Mouse (Mus musculus) left cerebral cortex, postnatal 10 days (tissue): Measurements from ENCODE around the gene Lrrc59. TPM values are rescaled to one million over a fixed set of nuclear protein-coding genes. Genes with fewer than 3 reads are reported as not detected.

Experiments
- DNase-seq, 2 experiments: peaks; one replicate each; pipeline ENCODE4 v3.0.0; 2021 to 2022; ENCODE audit warnings: low spot score in 2 of 2, mixed read lengths in 1 of 2; ENCODE audit errors: extremely low spot score in 1 of 2
- intact Hi-C: fragments of 180-260 bp; cut with DNase I; formaldehyde crosslinking; loops from one replicate; pipeline ENCODE4 v1.15.1; 2025
- total RNA-seq, 2 experiments: library from RNA; stranded (reverse); gene quantifications; 2 replicates each; pipeline ENCODE4 v1.2.3; 2021

The Lrrc59 gene
- total RNA-seq = 10 to 100 TPM; 91.5 to 94.8 TPM

DNA sequence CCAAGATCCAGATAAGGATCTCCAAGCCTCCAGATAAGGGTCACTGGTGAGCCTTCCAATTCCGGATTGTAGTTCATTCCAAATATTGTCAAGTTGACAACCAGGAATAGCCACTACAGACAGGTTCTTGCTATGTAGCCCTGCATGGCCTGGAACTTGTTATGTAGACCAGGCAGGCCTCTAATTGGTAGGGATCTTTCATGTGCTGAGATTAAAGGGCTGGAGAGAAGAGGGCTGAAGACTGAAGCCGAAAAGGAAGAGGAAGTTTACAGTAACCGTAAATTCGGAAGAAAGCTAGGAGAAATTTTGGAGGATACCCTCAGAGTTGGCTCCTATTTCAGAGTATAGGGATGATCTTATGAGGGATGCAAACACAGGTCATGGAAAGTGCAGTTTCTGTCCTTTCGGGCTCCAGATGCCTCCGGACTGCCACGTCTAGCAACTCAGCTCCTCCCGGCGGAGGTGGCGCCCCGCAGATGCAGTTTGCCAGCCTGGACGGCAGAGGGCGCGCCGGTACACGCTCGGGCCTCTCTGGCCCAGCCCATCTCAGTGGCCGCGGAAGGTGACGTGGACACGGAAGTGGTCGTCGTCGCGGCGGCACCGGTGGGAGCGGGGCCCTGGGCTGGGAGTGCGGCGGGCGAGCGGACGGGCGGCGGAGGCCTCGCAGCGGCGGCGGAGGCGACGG is at the start of gene Lrrc59:
Gene Lrrc59, plus strand, starts transcription at position 569 of the 685 bp plus-strand sequence.
- DNase-seq = peak; percentile 92 to 96
- intact Hi-C loops = no loop called here

DNA sequence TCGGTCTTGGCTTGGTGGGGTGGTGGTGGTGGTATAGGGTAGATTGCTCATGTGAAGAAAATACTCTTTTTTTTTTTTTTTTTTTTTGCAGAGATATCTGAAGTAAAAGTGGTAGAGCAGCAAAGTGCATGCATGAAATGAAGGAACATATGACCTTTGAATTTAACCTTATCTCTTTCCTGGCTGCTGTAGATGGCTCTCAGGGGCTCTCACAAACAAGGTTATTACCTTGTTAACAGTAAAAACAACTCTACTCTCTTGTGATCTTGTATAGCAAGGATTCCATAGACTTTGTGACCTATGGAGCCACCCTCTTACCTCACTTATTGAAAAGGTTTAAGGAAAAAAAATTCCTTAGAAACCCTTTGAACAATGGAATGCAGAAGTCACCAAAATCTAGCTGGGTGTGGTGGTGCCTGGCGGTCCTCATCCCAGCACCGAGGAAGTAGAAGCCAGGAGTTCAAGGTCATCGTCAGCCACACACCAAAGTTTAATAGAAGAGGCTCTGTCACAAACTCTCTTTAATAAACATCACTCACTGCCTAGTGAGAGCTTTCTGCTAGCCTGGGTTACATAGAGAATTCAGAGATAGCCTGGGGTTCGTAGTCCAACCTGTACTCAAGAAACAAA is 49.3 kb upstream of the Lrrc59 start:
- intact Hi-C loops = no loop called here
- DNase-seq = no peak

DNA sequence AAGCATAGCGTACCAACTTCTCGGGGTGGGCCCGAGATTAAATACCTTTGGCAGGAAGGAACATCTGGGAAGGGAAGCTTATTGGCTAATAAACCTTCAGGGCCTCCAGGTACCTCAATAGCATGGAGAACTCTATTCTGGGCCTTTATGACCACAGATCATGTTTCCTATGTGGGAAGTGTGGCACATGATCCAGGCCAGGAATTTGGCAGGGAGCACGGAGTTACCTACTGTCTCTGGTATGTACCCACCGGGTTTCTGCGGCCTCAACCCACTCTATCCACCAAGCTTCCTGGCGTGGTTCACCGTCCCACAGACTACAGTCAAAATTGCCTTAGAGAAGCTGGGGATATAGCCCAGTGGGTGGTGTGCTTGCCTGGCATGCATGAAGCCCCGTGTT is 44.5 kb upstream of the Lrrc59 start:
- no peak for DNase-seq
- intact Hi-C loops = no loop called here

DNA sequence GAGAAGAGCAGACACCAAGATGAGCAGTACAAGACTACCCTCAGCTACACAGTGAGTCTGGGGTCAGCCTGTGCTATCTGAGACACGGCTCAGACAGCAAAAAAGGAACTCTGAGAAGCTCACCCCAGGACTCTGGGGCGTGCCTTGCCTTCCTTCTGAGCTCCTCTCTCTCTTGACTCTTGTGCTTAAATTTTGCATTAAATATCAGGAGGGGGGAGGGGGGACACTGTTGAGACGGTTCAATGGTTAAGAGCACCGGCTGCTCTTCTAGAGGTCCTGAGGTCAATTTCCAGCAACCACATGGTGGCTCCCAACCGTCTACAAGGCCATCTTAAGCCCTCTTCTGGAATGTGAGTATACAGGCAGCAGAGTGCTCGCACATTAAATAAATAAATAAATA is 42.1 kb upstream of the Lrrc59 start:
- intact Hi-C loops = no loop called here
- DNase-seq = no peak

DNA sequence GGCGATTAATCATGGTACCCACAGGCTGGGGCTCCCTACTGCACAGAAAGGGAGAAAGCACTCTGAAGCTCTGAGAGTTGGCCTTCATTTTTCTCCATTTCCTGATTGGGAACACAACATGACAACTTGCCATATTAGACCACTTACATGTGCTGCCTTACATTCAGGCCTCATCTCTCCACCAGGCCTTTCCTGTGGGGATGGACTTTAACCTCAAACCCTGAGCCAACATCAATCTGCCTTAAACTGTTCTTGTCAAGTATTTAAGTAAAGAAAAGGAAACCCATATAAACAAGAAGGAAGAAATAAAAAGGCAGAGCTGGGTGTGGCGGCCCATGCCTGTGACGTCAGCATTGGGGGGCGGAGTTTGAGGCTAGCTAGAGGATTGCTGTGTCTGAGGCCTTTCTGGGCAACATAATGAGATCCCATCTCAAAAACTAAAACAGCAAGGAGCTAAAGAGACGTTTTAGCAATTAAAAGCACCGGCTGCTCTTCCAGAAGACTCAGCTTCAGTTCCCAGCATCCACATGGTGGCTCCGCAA is 33.2 kb upstream of the Lrrc59 start:
- intact Hi-C loops = no loop called here
- peak in 1 of 2 experiments; percentile 31 for DNase-seq

DNA sequence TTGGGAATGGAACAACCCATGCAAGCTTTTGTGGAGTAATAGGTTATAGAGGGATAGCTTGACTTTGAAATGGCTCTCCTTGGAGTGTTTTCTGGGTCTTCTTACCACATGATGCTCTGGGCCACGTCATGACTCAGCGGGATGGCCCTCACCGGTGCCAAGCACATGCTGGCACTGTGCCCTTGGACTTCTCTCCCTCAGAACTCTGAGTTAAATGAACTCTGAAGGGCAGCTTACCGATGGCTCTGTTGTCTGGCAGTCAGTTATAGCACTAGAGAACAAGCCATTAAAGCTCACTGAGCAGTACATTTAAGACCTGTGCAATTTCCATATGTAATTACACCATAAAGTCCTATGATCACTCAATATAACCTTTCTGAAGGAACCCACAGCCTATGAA is 32.2 kb upstream of the Lrrc59 start:
- peak in 1 of 2 experiments; percentile 39 for DNase-seq
- intact Hi-C loops = no loop called here

DNA sequence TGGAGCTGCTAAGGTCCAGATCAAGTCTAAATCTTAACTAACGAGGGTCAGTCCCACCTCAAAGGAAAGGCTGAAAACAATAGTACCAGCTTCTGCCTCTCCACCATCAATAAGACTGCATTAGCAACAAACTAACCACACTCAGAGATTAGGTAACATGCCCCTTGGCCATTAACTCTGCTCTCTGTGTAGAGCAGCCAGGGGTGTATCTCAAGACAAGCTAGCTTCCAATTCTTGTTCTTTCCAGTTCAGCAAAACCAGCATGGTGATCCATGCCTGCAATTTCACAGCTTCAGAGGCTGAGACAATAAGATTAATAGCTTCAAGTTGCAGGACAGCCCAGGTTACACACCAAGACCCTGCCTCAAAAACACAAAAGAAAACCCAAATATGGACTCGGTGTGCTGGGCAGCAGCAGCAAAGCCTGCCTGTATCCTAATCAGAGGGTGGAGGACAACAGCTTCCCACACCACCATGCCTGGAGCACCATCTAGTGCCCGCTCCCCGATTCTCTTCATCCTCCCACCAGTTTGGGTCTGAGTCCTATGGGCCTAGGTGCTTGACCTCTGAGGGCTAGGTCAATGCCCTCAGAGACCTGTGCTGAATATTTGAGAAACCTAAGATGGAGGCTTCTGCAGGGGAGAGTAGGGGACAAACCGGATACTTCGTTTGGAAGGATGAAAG is 31.0 kb upstream of the Lrrc59 start:
- intact Hi-C loops = no loop called here
- no peak for DNase-seq

DNA sequence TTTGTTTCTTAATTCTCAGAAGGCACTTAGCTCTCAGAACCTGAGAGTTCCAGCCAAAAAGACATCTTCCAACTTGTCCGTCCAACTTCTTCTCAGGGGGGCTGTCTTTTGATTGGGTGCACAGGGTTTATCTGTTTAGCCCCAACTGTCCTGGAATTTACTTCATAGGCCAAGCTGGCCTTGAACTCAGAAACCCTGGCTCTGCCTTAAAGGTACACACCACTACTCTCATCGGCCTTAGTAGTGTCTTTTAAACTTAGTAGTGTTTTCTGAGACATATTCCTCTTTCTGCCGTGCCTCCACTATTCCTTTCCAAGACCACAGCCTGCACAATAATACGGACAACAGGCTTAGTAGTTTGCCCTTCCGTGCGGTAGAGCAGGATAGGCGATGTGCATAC is 29.1 kb upstream of the Lrrc59 start:
- intact Hi-C loops = no loop called here
- no peak for DNase-seq

DNA sequence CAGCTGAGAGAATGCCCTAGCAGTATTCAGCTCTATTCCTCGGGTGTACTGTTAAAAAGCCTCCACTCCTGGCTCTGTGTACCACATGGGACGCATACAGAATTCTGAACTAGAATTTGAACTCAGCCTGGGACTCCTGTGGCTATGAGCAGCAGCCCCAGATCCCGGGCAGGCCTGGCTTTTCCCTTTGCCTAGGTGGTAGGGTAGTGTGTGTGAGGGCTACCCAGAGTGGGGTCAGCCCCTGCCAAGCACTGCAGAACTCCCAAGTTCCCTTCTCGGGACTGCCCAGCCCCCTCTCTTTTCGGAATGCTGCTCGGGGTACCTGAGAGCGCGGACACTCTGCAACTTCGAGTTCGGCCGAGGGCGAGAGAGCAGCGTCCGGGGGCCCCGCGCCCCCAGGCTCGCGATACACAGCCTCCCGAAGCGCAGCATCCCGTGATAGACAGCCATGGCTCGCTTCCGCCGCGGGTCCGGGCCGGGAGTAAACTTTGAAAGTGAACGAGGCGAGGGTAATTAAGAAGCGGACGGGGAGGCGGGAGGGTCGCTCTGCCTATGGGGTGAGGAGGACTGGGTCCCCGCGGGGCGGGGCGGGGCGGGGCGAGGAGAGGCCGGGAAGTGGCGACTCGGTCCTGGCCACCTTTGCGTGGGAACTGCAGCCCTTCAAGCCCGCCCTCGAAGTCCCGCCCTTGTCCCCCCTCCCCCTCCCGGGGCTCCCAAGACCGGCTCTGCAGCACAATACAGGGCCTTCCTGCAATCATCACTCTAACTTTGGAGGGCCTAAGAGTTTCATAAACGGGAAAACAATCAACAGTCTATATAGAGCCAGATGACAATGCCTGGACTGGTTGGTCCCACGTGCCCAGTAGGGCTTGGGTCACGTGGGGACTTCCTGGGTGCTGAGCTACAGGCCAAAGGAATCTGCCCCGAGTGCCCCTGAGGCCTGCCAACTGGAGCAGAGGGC is 28.0 kb upstream of the Lrrc59 start, which contains the start of gene Acsf2:
Gene Acsf2, minus strand, starts transcription at position 551 of the 961 bp plus-strand sequence.
- DNase-seq = peak; percentile 17 to 91
- intact Hi-C loops = no loop called here

DNA sequence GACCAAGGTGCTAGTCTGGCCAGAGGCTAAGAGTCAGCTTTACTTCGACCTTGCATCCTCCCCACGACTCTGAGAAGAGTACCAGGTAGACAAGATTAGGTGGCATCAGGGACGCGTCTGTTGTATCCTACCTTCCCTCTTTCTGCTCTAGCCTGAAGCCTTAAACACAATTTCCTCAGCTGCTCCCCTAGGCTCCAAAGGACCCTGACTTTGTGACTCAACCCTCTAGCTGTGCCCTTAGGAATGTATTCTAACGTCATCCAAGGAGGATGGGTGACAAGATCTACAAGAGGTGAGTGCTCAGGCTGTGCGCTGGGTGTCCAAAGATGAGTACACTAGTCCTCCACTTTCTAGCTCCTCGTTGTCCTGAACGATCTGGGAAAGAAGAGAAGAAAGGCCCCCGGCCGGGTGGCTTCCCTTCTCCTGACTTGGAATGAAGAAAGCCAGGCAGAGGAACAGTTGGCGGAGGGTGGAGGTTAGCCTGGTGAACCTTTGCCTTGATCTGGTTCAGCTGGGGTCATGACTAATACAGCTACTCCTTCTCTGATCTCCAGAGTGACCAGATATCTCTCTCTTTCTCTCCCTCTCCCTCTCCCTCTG is 27.1 kb upstream of the Lrrc59 start:
- intact Hi-C loops = no loop called here
- DNase-seq = no peak

DNA sequence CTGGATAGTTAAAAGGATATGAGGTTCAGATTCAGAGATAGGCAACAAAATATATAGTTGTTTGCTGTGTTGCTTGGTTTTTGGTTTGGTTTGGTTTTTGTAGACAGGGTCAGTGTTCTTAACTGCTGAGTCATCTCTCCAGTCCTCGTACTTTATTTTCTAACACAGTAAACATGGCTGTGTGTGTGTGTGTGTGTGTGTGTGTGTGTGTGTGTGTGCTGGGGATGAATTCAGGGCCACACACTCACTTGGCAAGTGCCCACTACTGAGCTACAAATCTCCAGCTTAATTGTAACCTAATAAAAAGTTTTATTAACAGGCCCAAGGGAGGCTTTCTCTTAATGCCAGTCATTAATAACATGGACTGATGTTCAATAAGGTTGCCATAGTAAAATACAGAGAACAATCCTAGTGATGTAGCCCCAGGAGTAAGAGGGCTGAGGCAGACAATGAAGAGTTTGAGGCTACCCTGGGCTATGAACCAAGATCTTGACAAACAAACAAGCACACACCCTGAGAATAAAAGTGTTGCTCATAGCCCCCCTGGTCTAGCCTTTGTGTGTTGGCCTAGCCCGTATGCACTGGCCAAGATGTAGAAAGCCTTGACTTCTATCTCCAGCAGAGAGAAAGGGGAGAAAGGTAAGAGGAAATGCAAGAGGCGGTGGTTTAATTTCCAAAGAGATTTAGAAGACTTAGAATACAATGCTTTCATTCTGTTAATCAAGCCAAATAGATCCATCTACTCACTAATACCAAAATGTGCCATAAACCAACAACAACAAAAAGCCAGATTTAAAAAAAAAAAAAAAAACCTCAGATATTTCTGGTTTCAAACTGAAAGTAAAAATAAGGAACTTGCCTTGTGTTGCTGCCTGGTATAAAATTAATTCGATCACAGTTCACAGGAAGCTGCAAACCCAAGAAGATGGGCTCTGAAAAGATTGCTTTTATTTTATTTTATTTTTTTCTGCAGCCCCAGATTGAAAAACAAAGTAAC is 18.5 kb upstream of the Lrrc59 start:
- DNase-seq = no peak
- intact Hi-C loops = no loop called here

DNA sequence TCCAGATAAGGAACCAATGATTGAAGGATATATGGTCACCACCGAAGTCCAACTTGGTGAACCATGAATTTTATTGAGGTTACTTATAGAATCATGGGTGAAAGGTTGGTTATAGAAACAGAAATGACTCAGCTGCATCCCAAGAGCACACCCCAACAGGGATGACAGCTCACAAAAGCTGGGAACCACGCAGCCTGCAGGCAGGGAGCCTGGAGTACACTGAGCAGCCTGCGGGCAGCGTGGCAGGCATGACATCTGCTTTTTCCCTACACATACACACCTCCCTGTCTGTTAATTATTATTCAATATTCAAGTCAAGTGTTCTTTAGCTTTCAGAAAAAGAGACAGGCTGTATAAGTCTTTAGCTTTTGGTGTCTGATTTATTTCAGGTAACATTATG is 15.0 kb upstream of the Lrrc59 start:
- intact Hi-C loops = no loop called here
- DNase-seq = no peak

DNA sequence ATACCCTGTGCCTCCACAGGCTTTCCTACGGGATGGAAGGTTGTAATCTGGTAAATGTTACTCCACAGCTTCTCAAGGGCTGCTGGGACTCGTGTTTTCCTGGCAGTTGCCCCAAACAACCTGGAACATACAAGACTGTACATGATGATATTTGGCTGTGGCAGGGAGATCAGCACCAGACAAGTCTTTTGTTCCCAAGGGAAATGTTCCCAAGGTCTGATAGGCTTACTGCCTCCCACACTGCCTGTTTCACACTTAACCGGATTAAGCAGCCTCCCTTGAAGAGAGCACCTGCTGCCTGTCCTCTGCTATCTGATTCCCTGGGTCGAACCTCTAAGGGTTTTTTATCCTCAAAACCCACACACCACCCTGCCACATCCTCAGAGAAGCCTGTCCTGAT is 14.1 kb upstream of the Lrrc59 start:
- intact Hi-C loops = no loop called here
- DNase-seq = no peak

DNA sequence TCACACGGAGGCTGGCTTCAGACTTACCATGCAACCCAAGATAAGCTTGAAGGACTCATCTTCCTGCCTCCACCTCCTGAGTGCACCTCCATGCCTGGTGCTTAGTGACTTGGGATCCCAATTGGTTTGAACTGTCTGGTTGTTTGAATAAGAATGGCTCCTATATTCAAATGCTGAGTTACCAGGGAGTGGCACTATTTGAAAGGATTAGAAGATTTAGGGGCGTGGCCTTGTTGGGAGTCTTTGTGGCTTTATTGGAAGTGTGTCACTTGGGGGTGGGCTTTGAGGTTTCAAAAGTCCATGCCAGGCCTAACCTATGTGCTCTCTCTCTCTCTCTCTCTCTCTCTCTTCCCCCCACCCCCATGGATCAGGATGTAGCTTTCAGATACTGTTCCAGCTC is 11.9 kb upstream of the Lrrc59 start:
- DNase-seq = no peak
- intact Hi-C loops = no loop called here

DNA sequence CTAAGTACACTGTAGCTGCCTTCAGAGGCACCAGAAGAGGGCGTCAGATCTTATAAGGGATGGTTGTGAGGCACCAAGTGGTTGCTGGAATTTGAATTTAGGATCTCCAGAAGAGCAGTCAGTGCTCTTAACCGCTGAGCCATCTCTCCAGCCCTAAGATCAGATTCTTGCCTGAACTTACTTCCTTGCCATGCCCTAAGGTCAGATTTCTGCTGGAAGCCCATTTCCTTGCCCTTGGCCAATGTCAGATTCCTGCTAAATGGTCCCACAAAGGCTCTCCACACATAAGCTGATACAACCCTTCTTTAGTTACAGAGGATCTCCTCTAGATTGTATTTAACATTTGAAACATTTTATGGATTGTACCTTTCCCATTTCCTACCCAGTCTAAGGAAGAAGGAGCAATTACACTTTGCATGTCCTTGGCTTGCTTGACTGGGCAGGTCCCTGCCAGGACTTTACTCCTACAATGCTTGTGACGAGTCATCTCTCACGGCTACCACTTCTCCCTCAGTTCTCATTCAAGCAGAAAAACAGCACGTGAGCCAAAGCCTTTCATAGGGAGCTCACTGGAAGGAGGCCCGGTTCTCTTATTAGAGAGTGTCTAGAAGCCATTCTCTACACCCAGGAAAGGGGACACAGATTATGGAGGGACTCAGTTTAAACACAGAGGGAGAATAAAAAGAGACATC is 8.7 kb upstream of the Lrrc59 start:
- DNase-seq = no peak
- intact Hi-C loops = no loop called here

DNA sequence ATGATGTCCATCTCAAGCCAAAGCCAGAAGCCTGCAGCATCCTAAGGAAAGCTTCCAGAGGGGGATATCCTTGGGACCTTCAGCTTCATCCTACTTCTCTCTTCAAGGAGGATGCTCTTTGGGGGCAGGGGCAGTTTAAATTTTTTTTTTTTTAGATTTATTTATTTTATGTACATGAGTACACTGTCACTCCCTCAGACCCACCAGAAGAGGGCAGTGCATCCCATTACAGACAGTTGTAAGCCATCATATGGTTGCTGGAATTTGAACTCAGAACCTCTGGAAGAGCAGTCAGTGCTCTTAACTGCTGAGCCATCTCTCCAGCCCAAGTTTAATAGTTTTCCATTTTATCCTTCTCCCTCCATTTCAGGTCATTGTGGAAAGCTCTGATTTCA is 8.1 kb upstream of the Lrrc59 start:
- DNase-seq = no peak
- intact Hi-C loops = no loop called here

DNA sequence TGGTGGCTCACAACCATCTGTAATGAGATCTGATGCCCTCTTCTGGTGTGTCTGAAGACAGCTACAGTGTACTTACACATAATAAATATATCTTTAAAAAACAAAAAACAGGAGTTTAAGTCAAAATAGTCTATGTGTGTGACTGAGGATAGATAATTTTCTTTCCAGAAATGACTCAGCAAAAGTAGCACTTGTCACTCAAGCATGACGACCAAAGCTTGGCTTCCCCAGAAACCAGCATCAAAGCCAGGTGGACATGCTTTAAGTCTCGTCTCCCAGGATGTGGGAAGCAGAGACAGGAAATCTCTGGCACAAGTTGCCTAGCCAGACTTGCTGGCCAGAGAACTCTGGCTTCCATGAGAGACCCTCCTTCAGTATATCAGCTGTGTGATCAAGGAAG is 7.4 kb upstream of the Lrrc59 start:
- intact Hi-C loops = no loop called here
- no peak for DNase-seq
